Mouse (Mus musculus): Measurements from ENCODE around the gene Mcpt1. TPM values are rescaled to one million over a fixed set of nuclear protein-coding genes. Genes with fewer than 3 reads are reported as not detected.

Gene Mcpt1
- total RNA-seq (2023): not detected

DNA sequence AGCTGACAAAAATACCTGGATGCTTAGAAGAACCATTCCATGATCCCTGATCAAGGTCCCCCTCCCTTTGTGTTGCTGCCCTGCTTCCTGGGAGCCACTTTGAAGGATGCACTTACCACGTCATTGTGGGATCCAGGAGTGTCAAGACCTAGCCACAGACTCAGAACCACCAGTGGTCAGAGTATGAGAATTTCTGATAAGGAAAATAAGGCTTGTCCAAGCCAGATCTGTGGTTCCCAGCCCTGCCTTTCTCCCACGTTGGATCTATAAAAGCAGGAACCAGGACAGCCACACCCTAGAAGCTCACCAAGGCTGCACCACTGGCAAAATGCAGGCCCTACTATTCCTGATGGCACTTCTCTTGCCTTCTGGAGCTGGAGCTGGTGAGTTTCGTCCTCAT, at the start of gene Mcpt1:
TSS of gene Mcpt1 (plus strand) at position 301 of the 400 bp plus-strand sequence.

GRCm38 (mm10) chr14:56030395-56030794, 12.6 kb downstream of the Mcpt1 start, which contains the start of gene Mcpt9:
Gene Mcpt9, minus strand, starts transcription at chr14:56030495.

GRCm38 (mm10) chr14:56041792-56042191, 24.0 kb downstream of the Mcpt1 start, which contains the start of gene Mcpt2:
Gene Mcpt2, plus strand, starts transcription at chr14:56042041.

GRCm38 (mm10) chr14:56062213-56062612, 44.4 kb downstream of the Mcpt1 start, which contains the start of gene Mcpt4:
Gene Mcpt4, minus strand, starts transcription at chr14:56062313.

Other genes starting within 250 kb of the Mcpt1 start
- gene Adcy4, start 233.9 kb upstream of the Mcpt1 start, total RNA-seq (2023): 1 to 10 TPM; 5.0 to 7.3 TPM
- gene Ripk3, start 229.1 kb upstream of the Mcpt1 start, total RNA-seq (2023): 100 to 1,000 TPM; 113 to 122 TPM
- not detected for gene Nfatc4, start 194.8 kb upstream of the Mcpt1 start, total RNA-seq (2023)
- gene Nynrin, start 164.0 kb upstream of the Mcpt1 start, total RNA-seq (2023): 1 to 10 TPM; 5.9 to 8.2 TPM
- under 1 TPM in 1 of 2 experiments, not detected in 1; 0.09 TPM for gene Cbln3, start 133.6 kb upstream of the Mcpt1 start, total RNA-seq (2023)
- gene Khnyn, start 133.0 kb upstream of the Mcpt1 start, total RNA-seq (2023): 10 to 100 TPM; 51.6 to 59.0 TPM
- gene Sdr39u1, start 117.7 kb upstream of the Mcpt1 start, total RNA-seq (2023): under 1 TPM; 0.88 to 0.97 TPM
- not detected for gene Cma1, start 73.3 kb upstream of the Mcpt1 start, total RNA-seq (2023)
- not detected for gene Cma2, start 67.0 kb upstream of the Mcpt1 start, total RNA-seq (2023)
- not detected for gene Mcpt9, start 12.5 kb downstream of the Mcpt1 start, total RNA-seq (2023)
- gene Mcpt2, start 24.1 kb downstream of the Mcpt1 start, total RNA-seq (2023): under 1 TPM; 0.47 to 0.67 TPM
- gene Mcpt4, start 44.3 kb downstream of the Mcpt1 start, total RNA-seq (2023): not detected
- 1 to 10 TPM; 3.7 to 5.8 TPM for gene Mcpt8, start 67.3 kb downstream of the Mcpt1 start, total RNA-seq (2023)
- 1 to 10 TPM; 2.3 to 3.0 TPM for gene Ctsg, start 84.6 kb downstream of the Mcpt1 start, total RNA-seq (2023)
- gene Gzme, start 102.7 kb downstream of the Mcpt1 start, total RNA-seq (2023): not detected
- not detected for gene Gzmd, start 114.6 kb downstream of the Mcpt1 start, total RNA-seq (2023)
- not detected for gene Gzmg, start 141.6 kb downstream of the Mcpt1 start, total RNA-seq (2023)
- gene Gzmn, start 156.6 kb downstream of the Mcpt1 start, total RNA-seq (2023): not detected
- gene Gzmf, start 193.4 kb downstream of the Mcpt1 start, total RNA-seq (2023): not detected
- not detected for gene Gzmc, start 216.7 kb downstream of the Mcpt1 start, total RNA-seq (2023)
- under 1 TPM in 1 of 2 experiments, not detected in 1; 0.34 TPM for gene Gzmb, start 244.3 kb downstream of the Mcpt1 start, total RNA-seq (2023)

All from monocyte, adult 59 days (primary cell).